Mouse (Mus musculus) small intestine, adult 10 weeks (tissue): ENCODE results near the gene Hlf. TPM values are rescaled to one million over a fixed set of nuclear protein-coding genes. Genes with fewer than 3 reads are reported as not detected.

Experiments used
- polyA plus RNA-seq: library from polyadenylated mRNA; stranded (reverse); fragments of 350-450 nt; fragmentation: Illumina TruSeq; extraction: RNeasy Lipid Tissue Mini Kit (QIAGEN cat#74804); gene quantifications from one replicate; pipeline ENCODE4 v1.2.3, GENCODE M21; 2014; ENCODE audit warnings: low replicate concordance

Gene Hlf
- 7.1 TPM for polyA plus RNA-seq

DNA sequence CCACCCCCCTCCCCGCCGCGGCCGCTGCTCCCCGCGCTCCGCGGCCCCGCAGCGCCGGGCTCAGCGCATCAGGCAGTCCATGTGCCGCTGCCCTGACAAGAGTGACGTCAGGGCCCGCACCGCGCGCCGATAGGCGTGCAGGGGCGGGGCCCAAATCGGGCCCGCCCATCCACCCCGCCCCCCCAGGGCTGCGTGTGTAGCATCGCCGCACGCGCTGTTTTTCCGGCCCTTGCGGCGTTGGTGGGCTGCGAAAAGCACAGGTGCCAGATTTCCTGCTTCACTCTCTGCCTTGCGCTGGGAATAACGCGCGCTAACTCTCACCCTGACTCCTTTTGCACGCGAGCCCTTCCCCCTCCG lies at the start of gene Hlf:
Hlf (minus strand) TSS at position 79 of the 357 bp plus-strand sequence.

Other genes with a start within 250 kb of the Hlf start
- gene Gm45716, start 203.2 kb downstream of the Hlf start, polyA plus RNA-seq: 23.6 TPM
- 97.5 TPM for gene Mmd, start 141.4 kb downstream of the Hlf start, polyA plus RNA-seq
- gene Stxbp4, start 247.2 kb upstream of the Hlf start, polyA plus RNA-seq: 3.0 TPM
- 74.6 TPM for gene Cox11, start 247.3 kb upstream of the Hlf start, polyA plus RNA-seq